Mouse (Mus musculus) bone marrow, adult 2 months (tissue): ENCODE data around the gene Spry2. TPM values are rescaled to one million over a fixed set of nuclear protein-coding genes. Genes with fewer than 3 reads are reported as not detected.
A peak's percentile ranks its signal among the peaks of the same experiment; 100 is the strongest.

Source experiments
- H3K27ac ChIP-seq: fragments of 200-500 bp; 2 replicates; pipeline ENCODE4 v1.5.1; 2012; ENCODE audit warnings: low read depth, mild to moderate bottlenecking, control low read depth, inconsistent platforms, low read length; ENCODE audit not compliant: control insufficient read depth, poor library complexity, insufficient read depth
- H3K4me1 ChIP-seq: fragments of 200-500 bp; 2 replicates; pipeline ENCODE4 v1.6.1; 2011; ENCODE audit warnings: low read length; ENCODE audit not compliant: control insufficient read depth, insufficient read depth
- H3K4me3 ChIP-seq: fragments of 200-500 bp; replicated peaks from 2 replicates; pipeline ENCODE3; 2011; ENCODE audit warnings: mild to moderate bottlenecking, low read depth, low read length, control low read depth; ENCODE audit not compliant: control insufficient read depth
- CTCF ChIP-seq: fragments of 200-500 bp; IDR thresholded peaks from 2 replicates; pipeline ENCODE4 v1.5.1; 2011; ENCODE audit warnings: low read length, control low read depth; ENCODE audit not compliant: control insufficient read depth, insufficient read depth
- POLR2A ChIP-seq: fragments of 200-500 bp; IDR thresholded peaks from 2 replicates; pipeline ENCODE4 v1.6.1; 2011; ENCODE audit warnings: low read depth, mild to moderate bottlenecking, control low read depth, low read length, borderline replicate concordance; ENCODE audit not compliant: control insufficient read depth
- WGBS: fragments of 180-500 bp; shearing (Covaris S2); methylation state at CpG from one replicate; pipeline ENCODE4 v1.1.7; 2018; 5-methylcytosine and 5-hydroxymethylcytosine counted together
- polyA plus RNA-seq: library from polyadenylated mRNA; stranded (reverse); fragments of >200 nt; gene quantifications from 2 replicates; pipeline ENCODE4 v1.2.4, GENCODE M21; 2011; ENCODE audit warnings: low replicate concordance; ENCODE audit not compliant: missing spikeins, insufficient read depth, insufficient read length

Spry2 gene
- polyA plus RNA-seq, 1 experiment = 14.5 TPM

DNA sequence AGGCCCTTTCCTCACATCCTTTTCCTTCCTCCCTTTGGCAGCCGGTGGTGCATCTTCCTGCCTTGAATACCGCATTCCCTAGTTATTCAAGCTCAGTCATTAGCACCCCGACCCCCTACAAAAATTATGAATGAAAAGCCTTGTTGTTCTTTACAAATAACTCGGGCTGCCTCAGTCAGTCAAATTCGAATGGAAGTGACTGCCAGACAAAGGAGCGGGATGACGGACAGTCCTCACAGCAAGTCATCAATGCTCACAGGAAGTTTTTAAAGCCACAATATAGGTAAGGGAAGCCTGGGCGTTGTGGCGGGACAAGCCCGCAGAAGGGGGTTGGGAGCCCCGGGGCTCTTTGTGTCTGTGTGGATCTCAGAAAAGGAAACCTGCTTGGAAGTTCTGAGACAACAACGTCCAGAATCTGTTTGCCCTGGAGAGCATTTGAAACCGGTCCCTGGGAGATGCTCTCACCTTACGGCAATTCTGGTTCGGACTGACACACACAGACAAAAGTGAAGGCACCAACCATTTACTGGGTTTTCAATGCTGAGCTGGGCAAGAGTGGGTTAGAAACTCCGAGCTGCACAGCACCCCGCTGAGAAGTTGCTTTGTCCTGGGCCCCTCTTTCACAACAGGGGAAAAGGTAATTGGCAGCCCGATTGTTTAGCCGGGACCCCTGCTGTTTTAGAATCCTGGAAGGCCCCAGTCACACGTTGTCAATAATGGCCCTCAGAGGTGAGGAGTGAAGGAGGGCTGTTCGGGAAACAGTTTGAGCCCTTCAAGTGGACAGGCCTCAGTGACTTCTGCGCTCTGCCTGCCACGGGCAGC, 24.0 kb upstream of the Spry2 start:
- TF ChIP-seq POLR2A (no peak), CTCF (no peak)
- H3K4me3 ChIP-seq = peak overlapping the region; percentile 47
- H3K4me1 ChIP-seq = no peaks in the 10 kb centered on the region; the same call in none of the 2 replicates
- peak overlapping the region; percentile 62 for H3K27ac ChIP-seq
- WGBS = 12% methylated on average over 23 of the region's 23 CpGs

DNA sequence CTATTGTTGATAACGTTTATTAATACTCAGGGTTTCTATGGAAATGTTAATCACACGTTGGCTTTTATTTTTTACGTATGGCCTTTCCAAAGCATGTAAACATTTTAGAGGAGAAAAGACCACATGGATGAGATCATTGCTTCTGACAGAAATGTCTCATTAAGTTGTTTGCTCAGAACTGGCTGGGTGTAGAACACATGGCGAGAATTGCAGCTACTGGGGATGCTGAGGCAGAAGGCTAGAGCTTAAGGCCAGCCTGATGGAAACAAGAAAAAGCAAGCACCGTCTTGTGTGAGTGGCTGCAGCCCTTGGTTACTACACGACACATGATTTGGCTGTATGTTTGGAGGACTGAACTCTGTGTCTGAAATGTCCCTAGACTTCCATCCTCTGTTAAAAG, 10.6 kb upstream of the Spry2 start:
- WGBS = 85% methylated on average over 6 of the region's 6 CpGs
- H3K4me1 ChIP-seq = no peaks in the 10 kb centered on the region
- no peak for TF ChIP-seq CTCF
- no peak for TF ChIP-seq POLR2A
- H3K27ac ChIP-seq = no peak overlapping the region
- no peak overlapping the region for H3K4me3 ChIP-seq

DNA sequence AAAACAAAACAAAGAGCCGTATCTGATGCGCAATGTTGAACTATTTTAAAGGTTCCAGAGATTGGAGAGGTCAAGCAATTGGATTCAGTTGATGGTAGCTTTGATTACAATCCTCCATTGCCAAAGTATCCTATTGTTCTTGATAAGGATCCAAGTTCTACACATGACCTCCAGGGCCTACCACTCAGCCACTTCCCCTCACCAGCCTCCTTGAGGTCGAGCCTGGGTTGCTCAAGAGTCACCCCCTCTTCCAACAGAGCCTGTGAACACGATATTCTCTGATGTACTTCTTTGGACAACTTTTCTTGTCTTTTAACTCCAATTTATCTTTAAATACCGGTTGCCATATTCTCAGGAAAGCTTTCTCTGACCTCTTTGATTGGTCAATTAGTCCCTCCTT, 9.3 kb upstream of the Spry2 start:
- TF ChIP-seq CTCF = no peak
- no peak for TF ChIP-seq POLR2A
- 43% methylated on average over 5 of the region's 5 CpGs for WGBS
- Histone ChIP-seq H3K27ac (no peak overlapping the region), H3K4me3 (no peak overlapping the region), H3K4me1 (no peaks in the 10 kb centered on the region)

DNA sequence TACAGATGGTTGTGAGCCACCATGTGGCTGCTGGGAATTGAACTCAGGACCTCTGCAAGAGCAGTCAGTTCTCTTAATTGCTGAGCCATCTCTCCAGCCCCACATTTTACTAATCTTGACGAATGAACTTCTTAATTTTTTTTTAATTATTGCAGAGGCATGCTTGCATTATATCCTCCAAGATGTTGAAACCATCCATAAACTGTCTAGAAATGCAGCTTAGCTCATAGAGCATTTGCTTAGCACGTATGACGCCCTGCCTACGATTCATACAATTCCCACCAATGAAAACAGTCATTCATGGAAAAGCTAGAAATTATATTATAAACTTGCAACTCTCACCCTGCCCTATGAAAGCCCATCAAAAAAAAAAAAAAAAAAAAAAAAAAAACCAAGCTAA, 8.9 kb upstream of the Spry2 start:
- Histone ChIP-seq H3K27ac (no peak overlapping the region), H3K4me3 (no peak overlapping the region), H3K4me1 (no peaks in the 10 kb centered on the region)
- WGBS = 49% methylated on average over 4 of the region's 4 CpGs
- TF ChIP-seq CTCF = no peak
- no peak for TF ChIP-seq POLR2A

DNA sequence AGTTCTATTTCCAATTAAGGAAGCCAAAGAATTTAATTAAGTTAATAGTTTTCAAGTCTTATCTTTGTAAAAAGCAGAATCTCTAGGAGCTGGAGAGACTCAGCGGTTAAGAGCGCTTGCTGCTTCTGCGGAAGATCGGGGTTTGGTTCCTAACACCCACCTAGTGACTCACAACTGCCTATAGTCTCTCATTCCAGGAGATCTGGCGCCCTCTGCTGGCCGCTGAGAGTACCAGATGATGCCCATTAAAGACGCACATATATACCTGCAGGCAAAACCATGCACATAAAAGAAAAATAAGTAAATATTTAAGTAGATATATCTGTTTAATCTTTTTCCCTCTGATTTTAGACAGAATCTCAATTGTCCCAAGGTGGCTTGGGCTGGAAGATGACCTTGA, 6.2 kb upstream of the Spry2 start:
- Histone ChIP-seq H3K4me1 (no peaks in the 10 kb centered on the region), H3K27ac (no peak overlapping the region), H3K4me3 (no peak overlapping the region)
- TF ChIP-seq CTCF (peak; percentile 85), POLR2A (no peak)
- WGBS = 75% methylated on average over 7 of the region's 7 CpGs

DNA sequence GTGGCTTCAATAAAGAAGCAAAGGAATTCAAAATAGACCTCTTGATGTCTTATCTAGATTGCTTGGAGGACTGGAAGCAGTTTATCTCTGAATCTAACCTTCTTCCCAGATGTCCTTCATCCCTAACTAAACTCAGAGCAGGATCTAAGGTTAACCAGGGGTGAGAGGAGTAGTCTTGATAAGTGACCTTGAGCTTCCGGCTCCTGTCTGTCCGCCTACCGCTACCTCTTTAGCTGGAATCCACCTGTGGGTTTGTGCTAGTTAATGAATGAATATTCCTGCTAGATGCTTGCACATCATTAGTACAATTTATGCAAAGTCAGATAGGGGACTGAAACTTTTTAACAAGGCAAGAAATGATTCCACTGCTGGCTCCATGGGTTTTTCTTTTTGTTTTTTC, 4.2 kb upstream of the Spry2 start:
- TF ChIP-seq POLR2A (no peak), CTCF (no peak)
- Histone ChIP-seq H3K27ac (no peak overlapping the region), H3K4me1 (no peaks in the 10 kb centered on the region), H3K4me3 (no peak overlapping the region)
- 93% methylated on average over 3 of the region's 3 CpGs for WGBS

DNA sequence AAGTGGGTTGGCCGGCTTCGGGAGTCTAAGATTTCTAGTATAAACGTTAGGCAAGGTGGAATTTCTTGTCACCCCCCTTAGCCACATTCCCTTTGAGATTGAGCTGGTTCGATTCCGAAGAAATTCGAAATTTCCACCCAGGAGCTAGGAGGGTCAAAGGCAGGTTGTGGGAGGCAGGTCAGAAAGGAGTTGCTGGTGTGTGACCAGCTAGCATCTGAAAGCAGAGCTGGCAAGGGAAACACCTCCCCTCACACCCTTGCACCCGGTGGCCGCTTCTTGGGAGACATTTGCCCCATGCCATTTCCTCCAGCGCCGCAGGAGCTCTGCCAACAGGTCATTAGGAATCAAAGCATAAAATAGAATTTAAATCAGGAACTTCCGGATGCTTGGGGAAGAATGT, 2.5 kb upstream of the Spry2 start:
- WGBS = 10% methylated on average over 11 of the region's 11 CpGs
- no peak overlapping the region for H3K27ac ChIP-seq
- no peak overlapping the region for H3K4me3 ChIP-seq
- no peaks in the 10 kb centered on the region for H3K4me1 ChIP-seq
- no peak for TF ChIP-seq POLR2A
- no peak for TF ChIP-seq CTCF

DNA sequence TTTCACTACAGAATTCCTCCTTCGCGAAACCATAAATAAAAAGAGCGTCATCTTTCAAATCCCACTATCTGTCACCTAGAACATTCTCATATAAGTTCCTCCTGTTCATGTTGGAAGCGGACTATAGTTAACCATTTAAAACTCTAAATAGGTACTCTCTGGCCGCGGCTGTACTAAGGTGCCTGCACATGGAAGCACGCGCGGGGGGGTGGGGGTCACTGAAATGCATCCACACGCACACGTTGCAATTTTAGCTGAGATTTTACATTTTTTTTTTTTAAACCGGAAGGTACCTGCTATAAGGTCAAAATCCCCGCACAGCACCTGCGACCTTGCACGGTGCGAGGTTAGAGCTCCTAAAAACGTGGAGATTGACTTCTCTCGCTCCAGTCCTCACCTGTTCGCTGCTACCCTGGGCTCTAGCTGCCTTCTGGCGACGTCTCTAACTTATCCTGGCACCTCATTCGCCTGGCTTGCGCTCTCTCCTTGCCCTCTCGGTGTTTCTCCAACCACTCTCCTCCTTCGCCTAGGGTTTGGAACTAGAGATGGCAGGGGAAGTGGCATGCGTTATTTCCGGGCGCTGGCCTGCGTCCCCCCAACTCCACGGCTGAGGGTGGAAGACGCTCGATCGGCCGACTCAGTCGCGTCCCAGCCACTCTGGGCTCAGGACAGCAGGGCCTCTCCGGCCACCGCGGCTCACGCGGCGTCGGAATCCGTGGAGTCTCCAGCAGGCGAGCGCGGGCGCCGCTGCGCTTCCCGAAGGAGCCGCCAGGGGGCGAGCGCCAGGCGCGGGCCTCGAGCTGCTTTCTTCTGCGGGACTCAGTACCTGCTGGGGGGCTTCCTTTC, 1.9 kb upstream of the Spry2 start:
- under 1% methylated on average over 58 of the region's 58 CpGs for WGBS
- Histone ChIP-seq H3K4me1 (no peaks in the 10 kb centered on the region; the same call in 1 of the 2 replicates), H3K27ac (peak overlapping the region; percentile 30; the same call in 1 of the 2 replicates), H3K4me3 (peak overlapping the region; percentile 42)
- no peak for TF ChIP-seq POLR2A
- peak; percentile 58 for TF ChIP-seq CTCF
